Mouse (Mus musculus) 3T3-L1 (cell line): ENCODE data around the gene Gm14214.
A peak's percentile ranks its signal among the peaks of the same experiment; 100 is the strongest.

Source experiments
- DNase-seq: peaks from one replicate; pipeline ENCODE4 v3.0.0-alpha.2; 2015; ENCODE audit warnings: low read depth, low spot score

The Gm14214 gene

DNA sequence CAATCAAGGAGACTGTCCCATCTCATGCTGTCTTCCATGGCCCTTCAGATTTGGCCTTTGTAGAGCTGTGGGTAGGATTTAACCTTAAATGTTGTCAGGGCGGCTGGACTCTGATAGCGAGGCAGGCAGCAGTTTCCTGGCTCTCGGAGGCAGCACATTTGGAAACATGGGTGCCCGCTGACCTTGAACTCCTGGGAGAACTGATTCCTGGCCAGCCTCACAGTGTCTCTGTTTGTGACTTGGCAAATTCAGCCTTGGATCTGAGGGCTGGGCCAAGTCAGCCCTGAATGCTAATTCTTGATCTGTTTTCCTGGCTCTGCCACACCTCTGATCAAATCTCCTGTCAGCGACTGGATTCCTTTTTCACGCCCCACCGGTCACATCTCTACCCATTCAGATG, 6.7 kb upstream of the Gm14214 start:
- DNase-seq, result no peak

- DNase-seq, result peak; percentile 42
Measured at GRCm38 (mm10) chr2:154774032-154774431, 4.2 kb upstream of the Gm14214 start.

- no peak for DNase-seq
Measured at GRCm38 (mm10) chr2:154771604-154772003, 1.8 kb upstream of the Gm14214 start.

GRCm38 (mm10) chr2:154767051-154767450, 2.8 kb downstream of the Gm14214 start:
- DNase-seq, result no peak

DNA sequence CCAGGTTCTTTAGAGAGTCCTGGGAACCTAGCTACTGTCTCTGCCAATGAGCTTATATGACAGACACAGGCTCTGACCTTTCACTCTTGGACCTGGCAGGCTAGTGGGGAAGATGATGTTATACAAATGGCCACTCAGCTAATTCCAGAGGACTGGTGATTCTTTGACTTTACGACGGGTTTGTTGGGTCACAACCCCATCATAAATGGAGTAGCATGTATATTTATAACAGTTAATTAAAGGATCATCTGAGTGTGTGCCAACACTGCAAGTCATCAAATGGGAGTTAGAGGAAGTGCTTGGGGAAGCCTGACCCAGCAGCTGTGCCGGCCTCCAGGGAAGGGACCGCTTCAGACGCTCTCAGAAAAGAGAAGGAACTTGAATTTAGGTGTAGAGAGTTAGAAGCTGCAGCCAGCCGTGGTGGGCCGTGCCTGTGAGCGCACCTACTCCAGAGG, 4.2 kb downstream of the Gm14214 start:
- no peak for DNase-seq

- no peak for DNase-seq
Measured at GRCm38 (mm10) chr2:154764828-154765497, 4.9 kb downstream of the Gm14214 start.

DNA sequence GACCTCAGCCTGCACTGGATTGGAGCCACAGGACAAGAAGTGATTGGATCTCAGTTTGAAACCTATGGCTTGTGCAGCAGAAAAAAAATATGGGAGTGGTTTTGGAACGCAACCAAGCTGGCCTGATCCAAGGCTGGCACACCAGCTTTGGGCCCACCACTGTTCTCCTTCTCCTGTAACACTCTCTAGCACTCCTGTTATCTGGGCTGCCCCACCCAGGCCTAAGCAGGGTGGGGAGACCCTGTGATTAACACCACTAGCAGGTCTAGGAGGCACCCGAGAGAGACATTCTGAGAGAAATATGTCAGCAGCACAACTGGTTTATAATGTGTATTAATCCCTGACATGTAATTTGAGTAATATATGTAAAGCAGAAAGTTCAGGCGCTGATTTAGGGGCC, 6.6 kb downstream of the Gm14214 start:
- DNase-seq, result no peak

GRCm38 (mm10) chr2:154758454-154758853, 11.4 kb downstream of the Gm14214 start:
- no peak for DNase-seq

DNA sequence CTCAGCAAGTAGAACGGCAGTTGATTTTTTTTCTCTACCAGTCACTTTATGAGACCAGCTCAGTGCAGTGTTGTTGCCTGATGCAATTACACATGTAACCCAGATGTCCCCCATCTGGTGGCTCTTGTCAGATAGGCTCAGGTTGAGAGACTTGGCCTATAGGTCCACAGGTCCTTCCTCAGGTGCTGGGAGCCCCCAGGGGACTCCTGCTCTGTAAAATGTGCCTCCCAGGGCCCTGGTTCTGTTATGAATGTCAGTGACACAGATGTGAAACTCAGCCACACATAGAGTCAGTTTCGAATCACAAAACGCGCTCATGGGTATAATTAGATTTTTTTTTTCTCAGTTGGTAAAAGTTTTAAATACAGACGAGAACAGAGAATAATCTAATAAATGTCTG, 12.1 kb downstream of the Gm14214 start:
- no peak for DNase-seq

GRCm38 (mm10) chr2:154755791-154756190, 14.0 kb downstream of the Gm14214 start:
- DNase-seq, result no peak

GRCm38 (mm10) chr2:154754068-154754560, 15.7 kb downstream of the Gm14214 start:
- no peak for DNase-seq

- DNase-seq, result no peak
Measured at GRCm38 (mm10) chr2:154751924-154752323, 17.9 kb downstream of the Gm14214 start.

GRCm38 (mm10) chr2:154749046-154750036, 20.5 kb downstream of the Gm14214 start:
- DNase-seq, result no peak

DNA sequence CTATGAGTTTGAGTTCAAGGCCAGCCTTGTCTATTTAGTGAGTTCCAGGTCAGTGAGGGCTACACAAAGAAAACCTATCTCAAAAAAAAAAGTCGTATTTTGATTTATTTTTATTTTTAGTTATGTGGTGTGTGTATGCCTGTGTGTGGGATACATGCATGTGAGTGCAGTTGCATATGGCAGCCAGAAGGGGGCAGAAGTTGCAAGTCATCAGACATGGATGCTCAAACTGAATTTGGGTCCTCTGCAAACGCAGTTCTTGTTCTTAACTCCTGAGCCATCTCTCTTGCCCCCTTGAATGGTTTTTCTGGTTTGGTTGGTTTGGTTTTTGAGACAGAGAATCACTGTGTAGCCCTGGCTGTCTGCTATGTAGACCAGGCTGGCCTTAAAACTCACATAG, 21.4 kb downstream of the Gm14214 start:
- no peak for DNase-seq

GRCm38 (mm10) chr2:154743915-154744314, 25.9 kb downstream of the Gm14214 start:
- no peak for DNase-seq

GRCm38 (mm10) chr2:154742911-154743819, 26.7 kb downstream of the Gm14214 start:
- peak; percentile 82 for DNase-seq

GRCm38 (mm10) chr2:154738621-154739020, 31.2 kb downstream of the Gm14214 start:
- DNase-seq, result no peak

DNA sequence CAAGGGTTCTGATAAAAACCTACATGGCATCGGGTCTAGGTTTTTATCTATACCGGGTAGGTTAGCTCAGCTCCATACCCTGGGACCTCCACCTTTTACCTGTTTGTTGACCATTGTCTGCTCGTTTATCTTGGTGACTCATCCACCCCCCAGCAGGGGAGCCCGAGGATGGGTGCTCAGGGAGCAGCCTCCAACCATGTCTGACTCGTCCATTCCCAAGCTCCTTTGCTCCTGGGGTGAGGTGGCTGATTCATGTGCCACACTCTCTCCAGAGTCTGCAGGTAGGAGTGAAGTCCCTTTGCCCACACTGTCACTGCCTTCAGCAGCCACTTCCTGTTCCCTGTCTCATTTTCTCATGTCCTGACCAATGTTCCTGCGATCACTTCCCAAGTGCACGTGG, 33.8 kb downstream of the Gm14214 start:
- DNase-seq, result no peak

GRCm38 (mm10) chr2:154735416-154735815, 34.4 kb downstream of the Gm14214 start:
- DNase-seq, result no peak

GRCm38 (mm10) chr2:154734977-154735376, 34.9 kb downstream of the Gm14214 start:
- DNase-seq, result no peak

GRCm38 (mm10) chr2:154732503-154733141, 37.2 kb downstream of the Gm14214 start:
- DNase-seq, result peak; percentile 83
